9 mouse cellular contexts compared by ENCODE assay signal in the genomic region with DNA sequence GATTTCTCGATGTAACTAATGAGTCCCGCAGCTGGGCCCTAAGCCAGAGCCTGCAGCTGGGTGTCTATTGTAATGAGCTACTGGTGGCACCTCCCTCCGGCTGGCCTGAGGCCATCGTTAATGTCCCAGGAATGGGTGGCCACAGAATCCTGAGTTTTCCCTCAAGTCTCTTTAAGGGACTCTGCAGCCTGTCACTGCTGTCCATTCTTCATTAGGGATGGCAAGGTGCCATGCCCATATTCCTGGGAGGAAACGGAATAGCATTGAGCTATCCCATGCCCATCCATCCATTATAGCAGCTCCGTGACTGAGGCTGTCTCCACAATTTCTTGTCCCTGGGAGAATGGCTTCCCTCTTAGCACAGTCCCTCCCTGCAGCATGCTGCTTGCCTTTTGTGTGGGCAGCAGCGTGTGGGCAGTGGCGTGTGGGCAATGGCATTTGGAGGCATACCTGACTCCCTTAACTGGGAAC.
DNase-seq lines count a peak whose midpoint lies in the region; ATAC-seq lines count a peak whose summit lies in the region.
"Had no signal": no experiment of that assay in that cellular context is flagged by ENCODE, and none has a peak within 500 bp of the region (broad histone marks: within the 10 kb centered on the region; RNA-seq: fewer than 3 reads in every experiment).

No protein-coding gene starts in this region.

- no peaks in the 10 kb centered on the region for H3K9me3 ChIP-seq in forebrain, embryonic 16.5 days (ENCODE audit: control insufficient read depth, low read length)
- no peaks in the 10 kb centered on the region for H3K9me3 ChIP-seq in hindbrain, embryonic 16.5 days (ENCODE audit: control insufficient read depth, low read length)
- H3K9me3 ChIP-seq: heart, embryonic 10.5 days had no signal

- no peaks in the 10 kb centered on the region for H3K27me3 ChIP-seq in forebrain, embryonic 16.5 days (replicated peaks; ENCODE audit: control insufficient read depth, insufficient read depth, low read length)
- H3K27me3 ChIP-seq in hindbrain, embryonic 16.5 days (replicated peaks; ENCODE audit: control insufficient read depth, insufficient read depth, low read length), result no peaks in the 10 kb centered on the region

- 22% methylated on average over 8 of the region's 8 CpGs for WGBS in forebrain, embryonic 16.5 days
- 33% methylated on average over 8 of the region's 8 CpGs for WGBS in hindbrain, embryonic 16.5 days

- H3K9ac ChIP-seq in forebrain, embryonic 16.5 days (replicated peaks; ENCODE audit: low read depth, low read length), result no peak overlapping the region
- H3K9ac ChIP-seq in hindbrain, embryonic 16.5 days (ENCODE audit: low read depth, low read length), result no peak overlapping the region

- peak; percentile 56 for ATAC-seq in forebrain, embryonic 16.5 days
- 0 out of 2 replicates have a peak, but pooled peaks have one; percentile 12 for ATAC-seq in hindbrain, embryonic 16.5 days

- H3K4me3 ChIP-seq in forebrain, embryonic 16.5 days (replicated peaks; ENCODE audit: low read length), result no peak overlapping the region
- no peak overlapping the region for H3K4me3 ChIP-seq in hindbrain, embryonic 16.5 days (ENCODE audit: low read length)
- H3K4me3 ChIP-seq: heart, embryonic 10.5 days had no signal

- no peak overlapping the region for H3K4me2 ChIP-seq in forebrain, embryonic 16.5 days (ENCODE audit: low read length)
- no peak overlapping the region for H3K4me2 ChIP-seq in hindbrain, embryonic 16.5 days (ENCODE audit: low read length)

- H3K36me3 ChIP-seq in forebrain, embryonic 16.5 days (ENCODE audit: control insufficient read depth, insufficient read depth), result no peaks in the 10 kb centered on the region
- 0 out of 2 replicates have a peak, but pooled peaks cover 2% of the 10 kb centered on the region for H3K36me3 ChIP-seq in hindbrain, embryonic 16.5 days (ENCODE audit: control insufficient read depth, insufficient read depth, low read length)
- H3K36me3 ChIP-seq: heart, embryonic 10.5 days had no signal

- DNase-seq in layer of hippocampus, adult 11-12 months (ENCODE audit: low spot score), result peak; percentile 62
- no peak for DNase-seq in layer of hippocampus, adult 18-20 months (ENCODE audit: low spot score in 2 of 2)
- peak; percentile 67 for DNase-seq in right cerebral cortex, adult 18-20 months
- DNase-seq in spleen, postnatal 14 days (ENCODE audit: low spot score in 2 of 2), result no peak
- no peak for DNase-seq in urinary bladder, postnatal 14 days (ENCODE audit: low spot score)

- H3K27ac ChIP-seq in forebrain, embryonic 16.5 days (ENCODE audit: low read length), result no peak overlapping the region; the same call in 1 of the 2 replicates
- peak overlapping the region; percentile 45 for H3K27ac ChIP-seq in hindbrain, embryonic 16.5 days (ENCODE audit: low read depth, low read length)
- H3K27ac ChIP-seq: heart, embryonic 10.5 days; stomach, postnatal 0 days had no signal

- H3K4me1 ChIP-seq in forebrain, embryonic 16.5 days (replicated peaks; ENCODE audit: control insufficient read depth, insufficient read depth, low read length), result peaks cover 8% of the 10 kb centered on the region
- peaks cover 18% of the 10 kb centered on the region for H3K4me1 ChIP-seq in hindbrain, embryonic 16.5 days (ENCODE audit: control insufficient read depth, insufficient read depth, low read depth, low read length)
- H3K4me1 ChIP-seq: heart, embryonic 10.5 days had no signal

Comparison
In these comparisons a context has a peak if more than half of its experiments do, and no peak if none do; other contexts are left out.
1. DNase-seq: peak in layer of hippocampus, adult 11-12 months (single experiment) and right cerebral cortex, adult 18-20 months (single experiment); none in layer of hippocampus, adult 18-20 months (0 of 2), spleen, postnatal 14 days (0 of 2) and urinary bladder, postnatal 14 days (single experiment).